Mouse (Mus musculus): ENCODE measurements around the gene Gnmt.

The Gnmt gene

DNA sequence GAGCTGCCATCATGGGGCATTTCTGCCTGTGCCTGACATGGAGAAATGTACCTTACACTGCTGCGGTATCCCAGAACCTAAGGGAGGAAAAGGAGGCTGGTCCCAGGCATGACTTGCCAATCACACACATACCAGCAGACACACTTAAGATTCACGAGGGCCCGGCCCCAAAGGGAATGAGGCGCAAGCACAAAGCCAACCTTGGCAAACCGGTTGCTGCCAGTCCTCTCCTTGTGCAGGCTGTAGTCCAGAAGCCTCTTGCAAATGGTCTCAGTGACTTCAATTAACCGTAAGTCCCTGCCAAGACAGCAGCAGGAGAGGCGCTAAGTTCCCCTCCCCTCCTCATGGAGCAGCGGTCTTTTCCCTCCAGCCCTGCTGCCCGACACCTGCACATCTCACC, 14.0 kb upstream of the Gnmt start:
- in situ Hi-C loops (cut with MboI, MseI): no loop called here

DNA sequence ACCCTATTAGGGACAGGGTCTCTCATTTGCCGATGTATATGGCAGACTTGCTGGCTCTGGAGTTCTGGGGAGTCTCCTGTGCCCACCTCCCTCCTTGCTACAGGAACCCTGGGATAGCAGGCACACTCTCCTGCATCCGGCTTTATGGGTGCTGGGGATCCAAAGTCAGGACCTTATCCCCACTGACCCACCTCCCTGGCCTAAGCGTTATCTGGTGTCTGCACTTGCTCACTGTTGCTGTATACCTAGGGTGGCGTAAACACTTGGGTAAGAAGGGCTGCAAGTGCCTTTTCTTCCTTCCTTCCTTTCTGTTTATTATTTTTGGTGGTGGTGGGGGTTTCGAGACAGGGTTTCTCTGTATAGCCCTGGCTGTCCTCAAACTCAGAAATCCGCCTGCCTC, 12.3 kb upstream of the Gnmt start:
- in situ Hi-C loops (cut with MboI, MseI): no loop called here

DNA sequence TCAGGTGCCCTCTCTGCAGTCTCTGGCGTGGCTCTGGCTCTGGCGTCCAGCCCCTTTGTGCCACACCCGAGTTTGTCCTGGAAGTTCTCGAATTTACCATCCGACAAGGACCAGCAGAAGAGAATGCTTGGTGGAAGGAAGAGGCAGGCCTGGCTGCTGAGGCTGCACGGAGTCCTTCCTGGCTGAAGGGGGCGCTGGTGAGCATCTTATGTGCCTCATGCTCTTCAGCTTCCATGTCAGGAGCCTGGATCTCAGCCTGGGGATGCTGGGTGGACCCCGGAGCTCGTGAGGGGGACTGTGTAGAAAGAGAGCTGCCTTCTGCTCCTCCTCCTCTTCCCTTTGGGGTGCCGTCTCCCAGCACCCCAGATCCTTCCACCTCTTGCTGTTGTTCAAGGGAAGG, 7.2 kb upstream of the Gnmt start:
- in situ Hi-C loops (cut with MboI, MseI): no loop called here

DNA sequence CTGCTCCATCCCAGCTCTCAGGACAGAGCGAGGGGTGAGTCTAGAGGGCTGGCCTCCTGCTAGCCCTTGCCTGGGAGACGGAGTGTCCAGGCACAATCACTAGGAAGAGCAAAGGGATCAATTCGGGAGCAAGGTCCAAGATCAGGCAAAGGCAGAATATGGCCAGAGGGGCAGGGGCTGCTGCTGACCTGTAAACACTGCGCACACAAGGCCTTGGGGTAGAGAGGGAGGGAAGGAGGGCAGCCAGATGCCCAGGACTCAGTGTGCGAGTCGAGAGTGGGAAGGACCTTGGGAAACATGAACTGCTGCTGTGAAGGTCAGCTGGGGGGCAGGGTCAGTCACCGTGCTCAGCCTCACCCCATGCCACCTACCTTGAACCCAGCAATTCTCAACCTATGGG, 6.3 kb upstream of the Gnmt start:
- in situ Hi-C loops (cut with MboI, MseI): no loop called here

DNA sequence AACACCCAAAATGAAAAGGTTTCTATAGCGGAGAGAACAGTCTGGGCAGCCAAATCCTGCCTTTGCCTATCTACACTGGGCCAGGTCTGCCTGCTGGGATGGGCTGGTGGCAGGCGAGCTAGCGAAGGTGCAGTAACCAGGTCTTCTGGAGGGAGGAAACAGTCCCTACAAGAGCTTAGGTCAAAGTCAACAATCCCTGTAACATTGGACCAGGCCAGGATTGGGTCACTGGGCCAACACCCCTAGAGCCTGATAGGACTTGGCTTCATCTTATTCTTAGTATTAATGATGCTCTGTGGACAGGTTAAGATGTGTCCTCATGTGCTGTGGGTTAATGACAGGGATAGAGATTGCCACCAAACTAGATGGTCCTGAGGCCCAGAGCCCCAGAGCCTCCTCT, 5.1 kb upstream of the Gnmt start:
- in situ Hi-C loops (cut with MboI, MseI): no loop called here

DNA sequence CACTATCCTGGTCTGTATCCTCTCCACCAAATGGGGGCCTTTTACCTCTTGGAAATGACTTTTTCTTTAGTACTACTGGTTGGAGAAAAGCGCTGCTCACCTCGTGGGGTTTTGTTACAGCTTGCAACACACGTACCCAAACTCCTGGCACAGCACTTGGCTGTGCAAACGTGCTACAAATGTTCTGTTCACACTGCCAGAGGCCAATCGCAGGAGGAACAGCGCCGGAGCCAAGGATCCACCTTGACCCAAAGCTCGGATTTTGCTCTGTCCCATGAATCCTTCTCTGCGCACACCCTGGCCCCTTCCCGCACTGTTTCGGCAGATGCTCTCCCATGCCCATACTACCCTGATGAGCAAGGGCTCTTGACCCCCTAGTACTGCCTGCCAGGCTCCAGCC, 472 bp downstream of the Gnmt start:
- in situ Hi-C loops (cut with MboI, MseI): no loop called here

DNA sequence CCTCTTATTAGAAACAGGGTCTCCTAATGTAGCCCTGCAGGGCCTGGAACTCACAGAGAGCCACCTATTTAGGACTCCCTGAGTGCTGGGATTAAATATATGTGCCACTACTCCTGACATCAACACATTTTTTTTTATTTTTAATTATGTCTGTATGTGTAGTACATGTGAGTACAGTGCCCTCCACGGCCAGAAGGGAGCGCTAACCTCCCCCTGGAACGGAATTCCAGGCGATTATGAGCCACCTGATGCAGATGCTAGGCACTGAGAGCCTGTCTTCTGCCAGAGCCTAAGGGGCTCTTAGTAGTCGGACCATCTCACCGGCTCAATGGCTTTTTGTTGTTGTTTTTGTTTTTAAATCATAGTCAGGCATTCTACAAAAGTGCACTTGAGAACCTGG, 947 bp downstream of the Gnmt start:
- in situ Hi-C loops (cut with MboI, MseI): no loop called here

DNA sequence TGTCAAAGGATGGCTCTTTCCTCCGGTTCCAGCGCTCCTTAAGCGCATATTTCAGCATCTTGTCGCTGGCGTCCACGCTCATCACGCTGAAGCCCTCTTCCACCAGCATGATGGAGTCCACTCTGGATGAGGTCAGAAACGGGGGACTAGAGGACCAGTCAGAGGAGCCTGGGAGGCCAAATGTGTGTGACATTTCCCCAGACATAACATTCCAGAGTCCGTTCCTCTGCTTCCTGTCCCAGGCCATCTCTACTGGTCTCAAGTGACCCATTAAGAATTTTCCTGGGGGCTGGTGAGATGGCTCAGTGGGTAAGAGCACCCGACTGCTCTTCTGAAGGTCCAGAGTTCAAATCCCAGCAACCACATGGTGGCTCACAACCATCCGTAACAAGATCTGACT, 1.7 kb downstream of the Gnmt start:
- in situ Hi-C loops (cut with MboI, MseI): no loop called here

DNA sequence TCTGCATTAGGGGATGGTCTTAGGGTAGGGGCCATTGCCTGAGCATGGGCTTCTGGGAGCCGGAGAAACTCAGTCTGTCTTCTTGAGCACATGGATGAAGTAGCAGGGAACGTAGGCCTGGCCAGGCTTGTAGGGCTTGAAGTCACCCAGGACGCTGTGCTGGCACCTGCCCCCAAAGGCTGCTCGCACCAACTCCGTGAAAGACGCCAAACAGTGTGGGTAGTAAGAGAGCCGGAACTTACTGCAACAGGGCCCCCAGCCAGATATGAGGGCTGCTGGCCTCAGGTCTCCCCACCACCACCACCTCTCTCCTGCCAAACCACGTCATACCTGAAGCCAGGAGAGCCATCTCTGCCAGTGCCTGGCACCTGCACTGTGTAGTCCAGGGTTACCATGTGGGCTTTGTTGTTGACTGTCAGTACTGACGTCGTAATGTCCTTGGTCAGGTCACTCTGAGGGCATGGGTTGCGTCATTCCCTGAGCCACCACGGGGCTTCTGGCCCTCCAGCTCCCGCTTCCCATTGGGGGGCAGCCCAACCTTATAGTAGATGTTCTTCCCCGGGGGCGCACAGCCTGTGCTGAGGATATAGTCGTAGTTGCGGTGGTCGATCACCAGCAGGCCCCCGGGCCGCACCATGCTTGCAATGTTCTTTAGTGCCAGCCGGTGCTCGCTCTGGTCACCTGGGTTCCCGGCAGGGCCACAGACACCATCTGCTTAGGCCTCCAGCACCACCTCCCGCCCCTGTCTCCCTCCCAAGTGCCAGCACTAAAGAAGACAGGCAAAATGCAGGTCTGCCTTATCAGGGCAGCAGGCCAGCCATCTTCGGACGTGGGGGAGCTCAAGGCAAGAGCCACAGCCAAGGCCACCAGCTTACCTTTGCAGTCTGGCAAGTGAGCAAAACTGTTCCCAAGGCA, 3.0 kb downstream of the Gnmt start:
- in situ Hi-C loops (cut with MboI, MseI): no loop called here

DNA sequence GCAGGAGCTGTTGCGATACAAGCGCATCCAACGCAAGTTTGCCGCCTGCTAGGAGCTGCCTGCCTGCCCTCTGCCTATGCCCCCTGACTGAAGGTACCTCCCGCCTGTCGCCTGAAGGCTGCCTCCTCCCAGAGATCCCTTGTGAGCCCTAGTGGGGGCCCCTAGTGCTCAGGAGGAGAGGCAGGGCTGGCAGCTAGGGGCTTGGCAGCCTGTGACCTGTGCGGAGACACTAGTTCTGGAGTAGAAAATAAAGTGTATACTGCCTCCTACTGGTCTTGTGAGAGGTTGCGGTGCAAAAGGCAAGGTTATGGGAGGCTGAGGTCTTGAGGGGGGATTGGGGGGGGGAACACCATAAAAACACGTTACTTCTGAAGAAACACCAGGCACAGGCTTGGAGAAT, 3.7 kb downstream of the Gnmt start:
- in situ Hi-C loops (cut with MboI, MseI): no loop called here

DNA sequence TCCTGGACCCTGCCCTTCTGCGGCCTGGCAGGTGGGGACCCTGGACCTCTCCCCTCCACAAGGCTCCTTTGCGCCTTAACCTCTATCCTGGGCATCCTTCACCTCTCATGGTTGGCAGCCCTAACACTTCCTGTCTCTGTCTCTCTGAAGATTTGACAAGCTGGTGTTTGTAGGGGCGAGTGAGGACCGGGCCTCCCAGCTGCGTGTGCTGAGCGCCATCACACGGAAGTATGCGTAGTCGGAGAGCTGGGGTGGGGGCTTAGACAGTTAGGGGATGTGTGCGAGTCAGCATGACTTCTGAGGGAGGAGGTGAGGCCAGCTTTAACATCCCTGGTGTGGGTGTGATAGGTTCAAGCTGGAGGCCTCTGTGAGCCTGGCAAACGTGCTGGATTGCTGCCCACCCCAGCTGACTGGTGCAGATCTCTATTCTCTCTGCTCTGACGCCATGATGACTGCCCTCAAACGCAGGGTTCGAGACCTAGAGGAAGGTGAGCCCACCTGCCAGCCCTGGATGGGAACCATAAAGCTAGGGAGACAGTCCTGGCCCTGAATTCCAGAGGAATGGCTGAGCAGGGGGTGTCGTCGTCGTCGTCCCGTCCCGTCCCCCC, 4.4 kb downstream of the Gnmt start:
- in situ Hi-C loops (cut with MboI, MseI): loop anchor here (5.0 kb wide), 1 partner anchor 62 kb away; no protein-coding TSS in a partner anchor

DNA sequence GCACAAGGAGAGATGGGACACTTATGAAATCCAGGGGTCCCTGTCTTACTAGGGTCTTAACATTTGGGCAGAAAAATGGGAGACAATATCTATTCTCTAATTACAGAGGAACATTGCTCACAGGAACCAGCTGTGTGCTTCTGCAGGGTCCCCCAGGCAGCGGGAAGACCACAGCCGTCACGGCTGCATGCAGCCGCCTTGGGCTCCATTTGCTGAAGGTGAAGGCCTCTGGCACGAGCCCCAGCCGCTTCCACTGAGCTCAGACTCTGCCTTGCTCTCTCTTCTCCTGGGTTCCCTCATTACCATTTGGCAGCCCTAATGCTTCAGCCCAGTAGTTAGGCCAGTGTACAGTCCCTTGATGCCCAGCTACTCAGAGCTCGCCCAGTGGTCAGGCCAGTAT, 7.9 kb downstream of the Gnmt start:
- in situ Hi-C loops (cut with MboI, MseI): loop anchor here (5.0 kb wide), 1 partner anchor 59 kb away; no protein-coding TSS in a partner anchor

DNA sequence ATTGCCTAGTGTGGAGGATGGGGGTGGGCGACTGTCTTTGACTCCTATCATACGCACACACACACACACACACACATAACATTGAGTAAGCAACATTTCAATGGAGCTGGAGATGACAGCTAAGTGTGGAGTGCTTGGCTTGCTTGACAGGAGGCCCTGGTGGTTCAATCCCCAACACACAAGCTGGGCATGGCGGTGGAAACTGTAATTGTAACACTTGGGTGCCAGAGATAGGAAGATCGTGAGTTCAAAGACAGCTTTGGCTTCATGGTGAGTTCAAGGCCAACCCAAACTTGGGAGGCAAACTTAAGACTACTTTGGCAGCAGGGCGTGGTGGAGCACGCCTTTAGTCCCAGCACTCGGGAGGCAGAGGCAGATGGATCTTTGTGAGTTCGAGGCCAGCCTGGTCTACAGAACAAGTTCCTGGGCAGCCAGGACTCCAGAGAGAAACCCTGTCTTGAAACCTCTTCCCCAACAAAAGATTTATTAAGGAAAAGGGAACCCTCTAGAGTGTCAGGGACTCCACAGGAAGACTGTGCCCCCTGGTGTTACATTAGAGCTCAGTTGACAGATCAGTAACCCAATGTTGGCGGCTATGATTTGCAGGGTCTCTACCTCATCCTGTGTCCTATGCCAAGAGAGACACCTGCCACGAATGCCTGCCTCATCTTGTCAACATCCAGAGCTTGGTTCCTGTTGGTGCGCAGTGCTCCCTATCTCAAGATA, 14.0 kb downstream of the Gnmt start:
- in situ Hi-C loops (cut with MboI, MseI): loop anchor here (5.0 kb wide), 1 partner anchor 52 kb away; no protein-coding TSS in a partner anchor

DNA sequence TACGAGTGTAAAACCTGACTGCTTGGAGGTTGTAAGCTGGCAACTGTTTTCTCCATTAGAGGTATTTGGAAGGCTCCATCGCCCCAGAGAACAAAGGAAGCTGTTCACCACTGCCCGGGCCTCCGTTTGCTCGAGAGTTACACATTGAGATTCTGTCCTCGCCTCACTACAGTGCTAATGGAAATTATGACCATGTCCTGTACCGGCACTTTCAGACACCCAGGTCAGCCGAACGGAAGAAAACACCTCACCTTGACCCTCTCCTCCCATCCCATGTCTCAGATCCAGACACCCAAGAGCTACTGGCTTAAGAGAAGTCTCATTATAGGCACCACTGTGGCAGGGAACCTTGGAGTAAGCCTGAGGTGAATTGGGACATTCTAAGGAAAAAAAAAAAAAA, 15.1 kb downstream of the Gnmt start:
- in situ Hi-C loops (cut with MboI, MseI): no loop called here

DNA sequence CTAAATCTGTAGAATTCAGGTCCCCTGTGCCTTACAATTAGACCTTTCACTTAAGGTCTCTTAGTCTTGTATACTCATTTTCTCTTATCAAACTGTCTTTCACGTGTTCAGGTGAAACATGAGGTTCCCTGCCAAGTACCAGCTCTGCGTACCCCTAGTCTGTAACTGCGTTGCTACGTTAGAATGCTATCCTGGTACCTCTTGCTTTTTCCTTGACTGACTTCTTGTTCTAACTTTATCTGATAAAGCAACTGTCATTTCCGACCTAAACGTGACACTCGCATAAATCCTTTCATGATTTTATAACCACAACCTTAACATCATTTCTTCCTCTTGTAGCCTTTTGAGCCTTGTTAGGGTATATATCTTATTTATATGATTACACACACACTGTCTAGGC, 16.5 kb downstream of the Gnmt start:
- in situ Hi-C loops (cut with MboI, MseI): no loop called here

DNA sequence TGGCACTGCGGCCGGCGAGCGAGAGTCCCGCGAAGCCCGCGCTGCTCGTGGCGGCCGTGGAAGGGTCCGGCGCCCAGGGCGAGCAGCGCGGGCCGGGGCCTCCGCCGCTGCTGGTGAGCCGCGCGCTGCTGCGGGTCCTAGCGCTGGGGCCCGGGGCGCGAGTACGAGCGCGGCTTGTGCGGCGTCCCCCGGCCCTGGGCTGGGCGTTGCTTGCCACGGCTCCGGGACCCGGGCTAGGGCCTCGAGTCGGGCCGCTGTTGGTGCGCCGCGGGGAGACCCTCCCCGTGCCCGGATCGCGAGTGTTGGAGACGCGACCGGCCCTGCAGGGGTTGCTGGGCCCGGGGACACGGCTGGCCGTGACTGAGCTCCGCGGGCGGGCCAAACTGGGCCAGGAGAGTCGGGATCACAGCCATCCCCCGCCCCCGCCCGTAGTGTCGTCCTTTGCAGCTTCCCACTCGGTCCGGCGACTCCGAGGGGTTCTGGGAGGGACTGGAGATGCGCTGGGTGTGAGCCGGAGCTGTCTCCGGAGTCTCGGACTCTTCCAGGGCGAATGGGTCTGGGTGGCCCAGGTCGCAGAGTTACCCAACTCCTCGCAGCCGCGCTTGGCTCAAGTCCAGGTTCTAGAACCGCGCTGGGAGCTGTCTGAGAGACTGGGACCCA, 17.2 kb downstream of the Gnmt start:
- in situ Hi-C loops (cut with MboI, MseI): no loop called here

DNA sequence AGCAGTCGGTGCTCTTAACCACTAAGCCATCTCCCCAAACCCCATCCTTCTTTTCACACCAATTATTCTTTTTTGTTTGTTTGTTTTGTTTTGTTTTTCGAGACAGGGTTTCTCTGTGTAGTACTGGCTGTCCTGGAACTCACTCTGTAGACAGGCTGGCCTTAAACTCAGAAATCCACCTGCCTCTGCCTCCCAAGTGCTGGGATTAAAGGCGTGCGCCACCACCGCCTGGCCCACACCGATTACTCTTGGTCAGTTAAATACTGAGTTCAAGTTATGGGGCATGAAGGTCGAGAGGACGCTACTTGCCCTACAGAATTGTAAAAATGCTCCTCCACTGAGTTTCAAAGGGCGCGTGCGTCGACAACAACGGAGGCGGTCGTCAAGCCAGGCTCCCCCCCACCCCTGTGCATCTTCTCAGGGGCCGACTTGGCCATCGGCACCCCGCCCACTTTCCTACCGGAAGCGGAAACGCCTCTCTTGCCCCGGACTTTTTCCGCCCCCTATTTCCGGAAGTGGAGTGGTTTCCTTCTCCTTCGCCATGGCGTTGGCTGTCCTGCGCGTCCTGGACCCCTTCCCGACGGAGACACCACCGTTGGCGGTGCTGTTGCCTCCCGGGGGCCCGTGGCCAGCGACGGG, 17.9 kb downstream of the Gnmt start, which contains the start of gene Pex6:
Pex6 (plus strand) TSS at position 505 of the 639 bp plus-strand sequence.
- in situ Hi-C loops (cut with MboI, MseI): no loop called here

DNA sequence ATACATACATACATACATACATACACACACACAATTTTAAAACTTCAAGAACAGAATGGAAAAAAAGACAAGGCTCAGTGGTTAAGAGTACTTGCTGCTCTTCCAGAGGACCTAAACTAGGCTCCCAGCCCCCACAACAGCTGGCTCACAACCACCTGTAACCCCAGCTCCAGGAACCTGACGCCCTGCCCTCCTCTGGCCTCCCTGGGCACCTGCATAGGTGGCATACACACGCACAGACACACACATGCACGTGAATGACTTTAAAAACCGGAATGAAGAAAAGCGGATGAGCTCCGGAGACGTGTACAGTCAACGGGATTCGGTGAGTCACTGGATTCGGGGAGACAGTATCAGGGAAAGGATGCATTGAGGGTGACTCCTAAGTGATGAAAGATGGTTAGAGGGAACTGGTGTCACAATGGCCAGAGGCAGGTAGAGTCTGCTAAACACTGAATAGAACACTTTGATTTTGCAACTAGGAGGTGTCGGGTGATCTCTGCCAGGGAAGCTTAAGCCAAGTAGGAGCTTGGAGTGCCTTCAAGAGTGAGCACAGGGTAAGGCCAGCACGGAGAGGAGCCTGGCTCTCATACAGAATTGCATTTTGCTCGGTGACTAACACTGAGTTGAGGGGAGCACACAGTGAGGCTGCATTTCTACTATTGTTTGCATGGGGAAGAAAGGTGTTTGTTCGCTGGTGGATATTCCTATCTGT, 22.4 kb downstream of the Gnmt start:
- in situ Hi-C loops (cut with MboI, MseI): no loop called here

DNA sequence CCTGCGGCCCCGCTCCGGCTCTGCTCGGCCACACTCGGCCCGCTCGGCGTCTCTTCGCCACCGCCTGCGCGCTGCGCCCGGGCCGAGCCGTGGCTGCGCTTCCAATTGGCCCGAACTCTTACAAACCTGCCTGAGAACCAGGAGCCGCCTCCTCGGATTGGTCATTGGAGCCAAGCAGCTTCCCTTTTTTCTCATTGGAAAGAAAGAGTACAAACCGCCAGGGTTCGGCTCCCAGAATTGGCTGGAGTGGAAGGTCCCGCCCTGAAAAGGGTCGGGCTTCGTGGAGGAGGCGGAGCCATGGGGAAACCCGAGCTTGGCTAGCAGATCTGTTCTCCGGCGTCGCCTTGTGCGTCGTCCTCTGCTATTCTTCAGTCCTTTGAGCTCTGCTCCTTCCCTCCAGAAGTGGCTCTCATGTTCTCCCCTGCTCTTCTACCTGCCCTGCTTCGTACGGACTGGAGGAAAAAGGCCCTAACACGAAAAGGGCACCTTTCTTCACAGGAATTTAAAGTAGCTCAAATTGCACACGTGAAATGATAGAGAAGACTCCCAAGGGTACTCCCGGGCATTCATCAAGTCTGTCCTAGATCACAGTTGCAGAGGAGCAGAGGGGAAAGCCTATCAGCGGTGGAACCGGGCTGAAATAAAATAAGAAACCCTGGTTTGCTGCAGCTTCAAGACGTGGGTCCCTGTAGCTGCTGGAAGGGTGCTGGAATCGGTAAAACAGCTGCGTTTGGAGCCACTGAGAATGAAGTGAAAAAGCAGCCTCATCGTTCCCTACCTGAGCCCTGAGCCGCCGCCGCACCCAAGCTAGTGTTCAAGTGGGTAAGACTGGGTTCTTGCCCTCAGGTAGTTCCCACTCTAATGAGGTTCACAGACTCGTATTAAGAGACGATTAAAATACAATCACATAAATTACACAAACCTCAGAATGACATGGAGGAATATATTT, 23.8 kb downstream of the Gnmt start, which contains the start of gene Ppp2r5d:
Ppp2r5d (minus strand) TSS at position 225 of the 949 bp plus-strand sequence.
- in situ Hi-C loops (cut with MboI, MseI): no loop called here

Data from regulatory T cell (primary cell).